Mouse (Mus musculus) MEL (cell line): ENCODE results near the gene Cir1. TPM values are rescaled to one million over a fixed set of nuclear protein-coding genes. Genes with fewer than 3 reads are reported as not detected.

Source experiments
- DNase-seq: peaks from one replicate; pipeline ENCODE4 v3.0.0; 2011; ENCODE audit warnings: low read depth, low spot score
- H3K27ac ChIP-seq: 2 replicates; pipeline ENCODE4 v1.5.1; 2012; ENCODE audit warnings: low read depth, mild to moderate bottlenecking, control low read depth, low read length, moderate library complexity; ENCODE audit not compliant: control insufficient read depth
- H3K27me3 ChIP-seq, 2 experiments: fragments of 150-350 bp in 1 of 2; sonication (generic) in 1 of 2; 2 replicates each; pipeline ENCODE4 v1.6.1; 2012; ENCODE audit warnings: low read length in 2 of 2, mild to moderate bottlenecking in 2 of 2, improper control_type of control experiment in 1 of 2, moderate library complexity in 1 of 2; ENCODE audit not compliant: insufficient read depth in 2 of 2, control insufficient read depth in 1 of 2
- H3K36me3 ChIP-seq, 2 experiments: 2 replicates each; pipeline ENCODE4 v1.6.1; 2012 to 2014; ENCODE audit warnings: low read length in 2 of 2, improper control_type of control experiment in 1 of 2, inconsistent platforms in 1 of 2, mild to moderate bottlenecking in 1 of 2; ENCODE audit not compliant: insufficient read depth in 2 of 2, control insufficient read depth in 1 of 2
- H3K4me1 ChIP-seq, 2 experiments: fragments of 150-350 bp in 1 of 2; sonication (generic) in 1 of 2; 2 replicates each; pipeline ENCODE4 v1.6.1; 2012; ENCODE audit warnings: low read length in 2 of 2, improper control_type of control experiment in 1 of 2, mild to moderate bottlenecking in 1 of 2; ENCODE audit not compliant: insufficient read depth in 2 of 2, control insufficient read depth in 1 of 2
- H3K4me3 ChIP-seq, 2 experiments: fragments of 150-350 bp in 1 of 2; sonication (generic) in 1 of 2; 2 replicates each; pipeline ENCODE4 v1.5.1; 2012; ENCODE audit warnings: low read depth in 2 of 2, low read length in 2 of 2, mild to moderate bottlenecking in 2 of 2, moderate library complexity in 2 of 2, control low read depth in 1 of 2, improper control_type of control experiment in 1 of 2; ENCODE audit not compliant: control insufficient read depth in 1 of 2, insufficient read depth in 1 of 2
- H3K79me2 ChIP-seq: 2 replicates; pipeline ENCODE4 v1.6.1; 2012; ENCODE audit warnings: mild to moderate bottlenecking, low read length, moderate library complexity; ENCODE audit not compliant: control insufficient read depth, poor library complexity, insufficient read depth
- H3K9ac ChIP-seq: 2 replicates; pipeline ENCODE4 v1.6.1; 2012; ENCODE audit warnings: low read depth, mild to moderate bottlenecking, control low read depth, low read length, moderate library complexity; ENCODE audit not compliant: control insufficient read depth, poor library complexity, severe bottlenecking
- H3K9me3 ChIP-seq: fragments of 150-350 bp; sonication (generic); replicated peaks from 2 replicates; pipeline ENCODE4 v1.6.1; 2012; ENCODE audit warnings: mild to moderate bottlenecking, low read length, improper control_type of control experiment, moderate library complexity; ENCODE audit not compliant: insufficient read depth
- BHLHE40 ChIP-seq: IDR thresholded peaks from 2 replicates; pipeline ENCODE4 v1.6.1; 2012; ENCODE audit warnings: low read depth, mild to moderate bottlenecking, inconsistent platforms, low read length, improper control_type of control experiment, borderline replicate concordance
- CHD1 ChIP-seq: IDR thresholded peaks from 2 replicates; pipeline ENCODE4 v1.6.1; 2012; ENCODE audit warnings: low read depth, mild to moderate bottlenecking, inconsistent platforms, low read length, improper control_type of control experiment
- CHD2 ChIP-seq: IDR thresholded peaks from 2 replicates; pipeline ENCODE4 v1.6.1; 2011; ENCODE audit warnings: low read length, improper control_type of control experiment
- CTCF ChIP-seq, 3 experiments: IDR thresholded peaks in 2 of 3; conservative IDR thresholded peaks in 1 of 3; 2 replicates each; pipeline ENCODE4 v1.5.1; 2011 to 2012; ENCODE audit warnings: low read length in 3 of 3, low read depth in 2 of 3, mild to moderate bottlenecking in 2 of 3, improper control_type of control experiment in 1 of 3, inconsistent platforms in 1 of 3, mixed read lengths in 1 of 3, moderate library complexity in 1 of 3; ENCODE audit not compliant: control insufficient read depth in 1 of 3, insufficient read depth in 1 of 3, poor library complexity in 1 of 3, severe bottlenecking in 1 of 3
- E2F4 ChIP-seq: IDR thresholded peaks from 2 replicates; pipeline ENCODE4 v1.6.1; 2011; ENCODE audit warnings: low read depth, low read length, improper control_type of control experiment, borderline replicate concordance
- EP300 ChIP-seq, 2 experiments: IDR thresholded peaks; 2 replicates each; pipeline ENCODE4 v1.6.1; 2011; ENCODE audit warnings: improper control_type of control experiment in 2 of 2, low read length in 2 of 2, low read depth in 1 of 2, mild to moderate bottlenecking in 1 of 2
- ETS1 ChIP-seq: IDR thresholded peaks from 2 replicates; pipeline ENCODE4 v1.6.1; 2012; ENCODE audit warnings: low read depth, mild to moderate bottlenecking, inconsistent platforms, low read length, improper control_type of control experiment, moderate library complexity
- GABPA ChIP-seq: IDR thresholded peaks from 2 replicates; pipeline ENCODE4 v1.6.1; 2012; ENCODE audit warnings: low read depth, mild to moderate bottlenecking, inconsistent platforms, low read length, improper control_type of control experiment, moderate library complexity
- GATA1 ChIP-seq: IDR thresholded peaks from 2 replicates; pipeline ENCODE4 v1.6.1; 2011; ENCODE audit warnings: low read depth, low read length, improper control_type of control experiment
- HCFC1 ChIP-seq: IDR thresholded peaks from 2 replicates; pipeline ENCODE4 v1.6.1; 2012; ENCODE audit warnings: low read depth, mild to moderate bottlenecking, inconsistent platforms, low read length, improper control_type of control experiment, moderate library complexity
- KAT2A ChIP-seq: conservative IDR thresholded peaks from 2 replicates; pipeline ENCODE4 v1.6.1; 2012; ENCODE audit warnings: low read depth, low read length, improper control_type of control experiment, inconsistent platforms
- MAX ChIP-seq: IDR thresholded peaks from 2 replicates; pipeline ENCODE4 v1.6.1; 2011; ENCODE audit warnings: low read length, improper control_type of control experiment
- MAZ ChIP-seq: IDR thresholded peaks from 2 replicates; pipeline ENCODE4 v1.6.1; 2012; ENCODE audit warnings: low read depth, mild to moderate bottlenecking, inconsistent platforms, low read length, improper control_type of control experiment
- MYC ChIP-seq: IDR thresholded peaks from 2 replicates; pipeline ENCODE4 v1.6.1; 2011; ENCODE audit warnings: low read depth, mild to moderate bottlenecking, low read length, improper control_type of control experiment, moderate library complexity
- NELFE ChIP-seq: IDR thresholded peaks from 2 replicates; pipeline ENCODE4 v1.6.1; 2011; ENCODE audit warnings: low read depth, low read length, improper control_type of control experiment
- NRF1 ChIP-seq: IDR thresholded peaks from 2 replicates; pipeline ENCODE4 v1.6.1; 2014; ENCODE audit warnings: low read depth, mild to moderate bottlenecking, inconsistent platforms, low read length, improper control_type of control experiment, moderate library complexity; ENCODE audit not compliant: poor library complexity, insufficient read depth, severe bottlenecking
- RCOR1 ChIP-seq: IDR thresholded peaks from 2 replicates; pipeline ENCODE4 v1.6.1; 2012; ENCODE audit warnings: low read depth, mild to moderate bottlenecking, inconsistent platforms, low read length, improper control_type of control experiment
- SIN3A ChIP-seq: IDR thresholded peaks from 2 replicates; pipeline ENCODE4 v1.6.1; 2012; ENCODE audit warnings: low read length, improper control_type of control experiment, inconsistent platforms
- UBTF ChIP-seq: IDR thresholded peaks from 2 replicates; pipeline ENCODE4 v1.6.1; 2012; ENCODE audit warnings: low read depth, mild to moderate bottlenecking, inconsistent platforms, low read length, improper control_type of control experiment, moderate library complexity, borderline replicate concordance; ENCODE audit not compliant: insufficient read depth
- USF1 ChIP-seq: IDR thresholded peaks from 2 replicates; pipeline ENCODE4 v1.6.1; 2014; ENCODE audit warnings: low read depth, mild to moderate bottlenecking, inconsistent platforms, low read length, improper control_type of control experiment, moderate library complexity
- USF2 ChIP-seq, 2 experiments: IDR thresholded peaks; 2 replicates each; pipeline ENCODE4 v1.6.1; 2011 to 2012; ENCODE audit warnings: improper control_type of control experiment in 2 of 2, low read length in 2 of 2, borderline replicate concordance in 1 of 2, inconsistent platforms in 1 of 2, low read depth in 1 of 2, mild to moderate bottlenecking in 1 of 2; ENCODE audit not compliant: insufficient read depth in 1 of 2
- ZC3H11A ChIP-seq: IDR thresholded peaks from 2 replicates; pipeline ENCODE4 v1.6.1; 2012; ENCODE audit warnings: low read depth, mild to moderate bottlenecking, inconsistent platforms, low read length, improper control_type of control experiment
- ZKSCAN1 ChIP-seq: IDR thresholded peaks from 2 replicates; pipeline ENCODE4 v1.6.1; 2012; ENCODE audit warnings: low read depth, mild to moderate bottlenecking, inconsistent platforms, low read length, improper control_type of control experiment, moderate library complexity
- ZMIZ1 ChIP-seq: IDR thresholded peaks from 2 replicates; pipeline ENCODE4 v1.6.1; 2012; ENCODE audit warnings: low read depth, mild to moderate bottlenecking, inconsistent platforms, low read length, improper control_type of control experiment, moderate library complexity
- ZNF384 ChIP-seq: IDR thresholded peaks from 2 replicates; pipeline ENCODE4 v1.6.1; 2012; ENCODE audit warnings: low read depth, mild to moderate bottlenecking, inconsistent platforms, low read length, improper control_type of control experiment
- polyA plus RNA-seq, 2 experiments: library from polyadenylated mRNA; stranded (reverse) in 1 of 2; unstranded in 1 of 2; fragments of >175 nt in 1 of 2; fragments of >200 nt in 1 of 2; gene quantifications; 2 replicates each; pipeline versions ENCODE4 v1.2.1 to v1.2.4; 2012; ENCODE audit warnings: low replicate concordance in 2 of 2, low read depth in 1 of 2; ENCODE audit not compliant: insufficient read length in 2 of 2, insufficient read depth in 1 of 2, missing spikeins in 1 of 2
- total RNA-seq: library from RNA; depleted of rRNA; stranded (reverse); fragments of 300-350 nt; gene quantifications from 2 replicates; pipeline ENCODE4 v1.2.3, GENCODE M21; 2012

Cir1 gene
- total and polyA plus RNA-seq, 3 experiments = 3.4 to 7.7 TPM; not detected in 1

GRCm38 (mm10) chr2:73277021-73277708, 35.3 kb downstream of the Cir1 start:
- no peaks in the 10 kb centered on the region for H3K79me2 ChIP-seq
- 0 out of 4 replicates have a peak, but pooled peaks cover 0 to 2% of the 10 kb centered on the region in 2 experiments for H3K36me3 ChIP-seq
- H3K4me1 ChIP-seq = no peaks in the 10 kb centered on the region
- TF ChIP-seq NELFE (no peak), CTCF (IDR thresholded peaks at IDR 0.05 in 2 of 3, conservative IDR thresholded peaks at IDR 0.05 in 1 of 3; ENCODE audit: control insufficient read depth in 1 of 3, insufficient read depth in 1 of 3, low read depth in 2 of 3, low read length in 3 of 3, poor library complexity in 1 of 3, severe bottlenecking in 1 of 3) (no peak), ZNF384 (no peak), MYC (no peak), CHD2 (no peak), KAT2A (no peak), ETS1 (no peak), BHLHE40 (no peak), EP300 (IDR thresholded peaks at IDR 0.05; ENCODE audit: low read depth in 1 of 2, low read length in 2 of 2) (no peak), ZKSCAN1 (no peak), CHD1 (no peak), RCOR1 (no peak), UBTF (no peak), USF1 (no peak), MAZ (no peak)
- peak overlapping the region; percentile 86 to 89 for H3K4me3 ChIP-seq
- H3K9ac ChIP-seq = peak overlapping the region; percentile 74
- H3K27ac ChIP-seq = no peak overlapping the region
- no peaks in the 10 kb centered on the region for H3K9me3 ChIP-seq
- no peaks in the 10 kb centered on the region for H3K27me3 ChIP-seq
- peak; percentile 70 for DNase-seq

- 0 out of 4 replicates have a peak, but pooled peaks cover 0 to 2% of the 10 kb centered on the region in 2 experiments for H3K36me3 ChIP-seq
- no peak for DNase-seq
- H3K9ac ChIP-seq = no peak overlapping the region
- H3K4me1 ChIP-seq = no peaks in the 10 kb centered on the region
- no peaks in the 10 kb centered on the region for H3K27me3 ChIP-seq
- no peak overlapping the region for H3K4me3 ChIP-seq
- no peaks in the 10 kb centered on the region for H3K9me3 ChIP-seq
- TF ChIP-seq BHLHE40 = no peak
- no peak for TF ChIP-seq GATA1
- TF ChIP-seq SIN3A = no peak
- TF ChIP-seq MYC = no peak
- TF ChIP-seq MAZ = no peak
- no peak for TF ChIP-seq NRF1
- no peak for TF ChIP-seq MAX
- TF ChIP-seq ZMIZ1 = no peak
- TF ChIP-seq GABPA = no peak
- TF ChIP-seq USF2 (IDR thresholded peaks at IDR 0.05; ENCODE audit: borderline replicate concordance in 1 of 2, insufficient read depth in 1 of 2, low read depth in 1 of 2, low read length in 2 of 2) = no peak
- TF ChIP-seq ZC3H11A = no peak
- no peak for TF ChIP-seq HCFC1
- no peak for TF ChIP-seq E2F4
- TF ChIP-seq, all 39 proteins: peak for 0
- Histone ChIP-seq H3K79me2 (no peaks in the 10 kb centered on the region), H3K27ac (no peak overlapping the region)
Measured at GRCm38 (mm10) chr2:73276141-73276571, 36.3 kb downstream of the Cir1 start.
